Mouse (Mus musculus): ENCODE data around the gene Sirt3.

GRCm38 (mm10) chr7:140912293-140912692, 30.2 kb upstream of the Sirt3 start:
- TF ChIP-seq CTCF (IDR thresholded peaks at IDR 0.05; ENCODE audit: extremely low read depth, insufficient read depth, insufficient read length, insufficient replicate concordance) (no peak), POLR2A (IDR thresholded peaks at IDR 0.05; ENCODE audit: low read depth, low read length) (no peak)

All from spleen, adult 2 months (tissue).